Mouse (Mus musculus) stomach, embryonic 16.5 days (tissue): Measurements from ENCODE around the gene Nr2f2. TPM values are rescaled to one million over a fixed set of nuclear protein-coding genes. Genes with fewer than 3 reads are reported as not detected.
A peak's percentile ranks its signal among the peaks of the same experiment; 100 is the strongest.

ENCODE experiments used
- ATAC-seq: fragments of 200-750 bp; cut with Nextera tagmentation; 2 replicates; pipeline ENCODE4 v1.8.0; 2017; ENCODE audit warnings: moderate number of reproducible peaks, moderate TSS enrichment; ENCODE audit not compliant: insufficient read depth, low FRiP score
- H3K27ac ChIP-seq: fragments of 300-500 bp; sonication (generic); 2 replicates; pipeline ENCODE4 v1.5.1; 2014; ENCODE audit warnings: low read length
- H3K27me3 ChIP-seq: fragments of 300-500 bp; sonication (generic); 2 replicates; pipeline ENCODE4 v1.6.1; 2014; ENCODE audit warnings: low read length, control low read depth, mixed read lengths; ENCODE audit not compliant: control insufficient read depth, insufficient read depth
- H3K36me3 ChIP-seq: fragments of 300-500 bp; sonication (generic); 2 replicates; pipeline ENCODE4 v1.6.1; 2014; ENCODE audit warnings: low read length; ENCODE audit not compliant: control insufficient read depth, insufficient read depth
- H3K4me1 ChIP-seq: fragments of 300-500 bp; sonication (generic); 2 replicates; pipeline ENCODE4 v1.6.1; 2014; ENCODE audit warnings: low read length, control low read depth, mixed read lengths; ENCODE audit not compliant: control insufficient read depth, insufficient read depth
- H3K4me2 ChIP-seq: fragments of 300-500 bp; sonication (generic); 2 replicates; pipeline ENCODE4 v1.6.1; 2014; ENCODE audit warnings: low read depth, low read length, mixed read lengths
- H3K4me3 ChIP-seq: fragments of 300-500 bp; sonication (generic); replicated peaks from 2 replicates; pipeline ENCODE4 v1.5.1; 2014; ENCODE audit warnings: mild to moderate bottlenecking, low read length
- H3K9ac ChIP-seq: fragments of 300-500 bp; sonication (generic); 2 replicates; pipeline ENCODE4 v1.6.1; 2014; ENCODE audit warnings: low read length
- H3K9me3 ChIP-seq: fragments of 300-500 bp; sonication (generic); replicated peaks from 2 replicates; pipeline ENCODE4 v1.6.1; 2016; ENCODE audit warnings: low read length, control low read depth; ENCODE audit not compliant: control insufficient read depth
- WGBS: fragments of 180-500 bp; shearing (Covaris S2); extraction: QIAGEN DNeasy Blood & Tissue Kit; methylation state at CpG from one replicate; pipeline ENCODE4 v1.1.7; 2014; 5-methylcytosine and 5-hydroxymethylcytosine counted together
- polyA plus RNA-seq: library from polyadenylated mRNA; unstranded; fragments of >200 nt; fragmentation: Nextera tagmentation; extraction: Ambion mirVana; gene quantifications from 2 replicates; pipeline ENCODE4 v1.2.1, GENCODE M21; 2015

Nr2f2 gene
- polyA plus RNA-seq, 1 experiment from 2014 or later = 64.6 TPM

- H3K4me1 ChIP-seq = peaks cover 12% of the 10 kb centered on the region; the same call in 1 of the 2 replicates
- H3K4me2 ChIP-seq = no peak overlapping the region
- no peaks in the 10 kb centered on the region for H3K9me3 ChIP-seq
- WGBS = 43% methylated on average over 10 of the region's 10 CpGs
- H3K9ac ChIP-seq = no peak overlapping the region
- H3K27ac ChIP-seq = no peak overlapping the region
- H3K4me3 ChIP-seq = no peak overlapping the region
- peaks cover 28% of the 10 kb centered on the region for H3K27me3 ChIP-seq
- no peak for ATAC-seq
- no peaks in the 10 kb centered on the region for H3K36me3 ChIP-seq
Measured at GRCm38 (mm10) chr7:70328206-70329036, 38.1 kb downstream of the Nr2f2 start.

- Histone ChIP-seq H3K27me3 (peaks cover 26% of the 10 kb centered on the region), H3K4me1 (peaks cover 7% of the 10 kb centered on the region; the same call in 1 of the 2 replicates), H3K9ac (no peak overlapping the region), H3K4me2 (no peak overlapping the region), H3K27ac (no peak overlapping the region), H3K9me3 (no peaks in the 10 kb centered on the region), H3K4me3 (no peak overlapping the region), H3K36me3 (no peaks in the 10 kb centered on the region)
- no peak for ATAC-seq
- 44% methylated on average over 2 of the region's 2 CpGs for WGBS
Measured at GRCm38 (mm10) chr7:70327191-70327590, 39.3 kb downstream of the Nr2f2 start.

- H3K9me3 ChIP-seq = no peaks in the 10 kb centered on the region
- no peak overlapping the region for H3K27ac ChIP-seq
- H3K9ac ChIP-seq = no peak overlapping the region
- ATAC-seq = no peak
- H3K36me3 ChIP-seq = no peaks in the 10 kb centered on the region
- WGBS = 28% methylated on average over 21 of the region's 21 CpGs
- peaks cover 23% of the 10 kb centered on the region for H3K27me3 ChIP-seq
- H3K4me1 ChIP-seq = 0 out of 2 replicates have a peak, but pooled peaks cover 6% of the 10 kb centered on the region
- peak overlapping the region; percentile 42; the same call in 1 of the 2 replicates for H3K4me2 ChIP-seq
- no peak overlapping the region for H3K4me3 ChIP-seq
Measured at GRCm38 (mm10) chr7:70326176-70327035, 40.1 kb downstream of the Nr2f2 start.

GRCm38 (mm10) chr7:70325381-70325780 is 41.2 kb downstream of the Nr2f2 start:
- no peaks in the 10 kb centered on the region for H3K36me3 ChIP-seq
- H3K27ac ChIP-seq = peak overlapping the region; percentile 26; the same call in 1 of the 2 replicates
- no peak overlapping the region; the same call in 1 of the 2 replicates for H3K9ac ChIP-seq
- 0 out of 2 replicates have a peak, but pooled peaks cover 2% of the 10 kb centered on the region for H3K4me1 ChIP-seq
- WGBS = 23% methylated on average over 18 of the region's 18 CpGs
- H3K9me3 ChIP-seq = no peaks in the 10 kb centered on the region
- peak overlapping the region; percentile 7 for H3K4me3 ChIP-seq
- peak; percentile 52; the same call in 1 of the 2 replicates for ATAC-seq
- peaks cover 23% of the 10 kb centered on the region for H3K27me3 ChIP-seq
- H3K4me2 ChIP-seq = peak overlapping the region; percentile 42

- no peak overlapping the region for H3K4me3 ChIP-seq
- no peaks in the 10 kb centered on the region for H3K9me3 ChIP-seq
- H3K9ac ChIP-seq = no peak overlapping the region
- H3K4me1 ChIP-seq = 0 out of 2 replicates have a peak, but pooled peaks cover 2% of the 10 kb centered on the region
- no peak for ATAC-seq
- no peak overlapping the region for H3K27ac ChIP-seq
- no peak overlapping the region for H3K4me2 ChIP-seq
- 55% methylated on average over 5 of the region's 5 CpGs for WGBS
- no peaks in the 10 kb centered on the region for H3K36me3 ChIP-seq
- H3K27me3 ChIP-seq = peaks cover 23% of the 10 kb centered on the region
Measured at GRCm38 (mm10) chr7:70324541-70324940, 42.0 kb downstream of the Nr2f2 start.

GRCm38 (mm10) chr7:70324041-70324440 is 42.5 kb downstream of the Nr2f2 start:
- WGBS = 41% methylated on average over 9 of the region's 9 CpGs
- H3K9ac ChIP-seq = no peak overlapping the region
- no peak overlapping the region for H3K27ac ChIP-seq
- H3K27me3 ChIP-seq = peaks cover 20% of the 10 kb centered on the region
- no peaks in the 10 kb centered on the region for H3K9me3 ChIP-seq
- no peak for ATAC-seq
- H3K4me2 ChIP-seq = no peak overlapping the region
- no peak overlapping the region for H3K4me3 ChIP-seq
- no peaks in the 10 kb centered on the region for H3K36me3 ChIP-seq
- H3K4me1 ChIP-seq = 0 out of 2 replicates have a peak, but pooled peaks cover 2% of the 10 kb centered on the region

GRCm38 (mm10) chr7:70305716-70306115 is 60.8 kb downstream of the Nr2f2 start:
- no peaks in the 10 kb centered on the region for H3K4me1 ChIP-seq
- no peak overlapping the region for H3K27ac ChIP-seq
- H3K4me2 ChIP-seq = no peak overlapping the region
- H3K27me3 ChIP-seq = no peaks in the 10 kb centered on the region
- no peaks in the 10 kb centered on the region for H3K36me3 ChIP-seq
- H3K9me3 ChIP-seq = no peaks in the 10 kb centered on the region
- H3K4me3 ChIP-seq = no peak overlapping the region
- 57% methylated on average over 7 of the region's 7 CpGs for WGBS
- no peak overlapping the region for H3K9ac ChIP-seq
- no peak for ATAC-seq

GRCm38 (mm10) chr7:70304426-70304825 is 62.1 kb downstream of the Nr2f2 start:
- Histone ChIP-seq H3K27me3 (no peaks in the 10 kb centered on the region), H3K9me3 (no peaks in the 10 kb centered on the region), H3K36me3 (no peaks in the 10 kb centered on the region), H3K4me1 (no peaks in the 10 kb centered on the region), H3K9ac (no peak overlapping the region), H3K4me2 (no peak overlapping the region), H3K4me3 (no peak overlapping the region), H3K27ac (no peak overlapping the region)
- no peak for ATAC-seq
